14 mouse cellular contexts compared by ENCODE assay signal in genomic region chr1:89489111-89489971, GRCm38 (mm10). TPM values are rescaled to one million over a fixed set of nuclear protein-coding genes. Genes with fewer than 3 reads are reported as not detected.
A peak's percentile ranks its signal among the peaks of the same experiment; 100 is the strongest.
DNase-seq lines count a peak whose midpoint lies in the region; ATAC-seq lines count a peak whose summit lies in the region.
"Had no signal": no experiment of that assay in that cellular context is flagged by ENCODE, and none has a peak within 500 bp of the region (broad histone marks: within the 10 kb centered on the region; RNA-seq: fewer than 3 reads in every experiment).

No protein-coding gene starts in this region.

- DNase-seq in hindbrain, embryonic 11.5 days (ENCODE audit: low spot score) = no peak
- no peak for DNase-seq in midbrain, embryonic 10.5 days (ENCODE audit: low spot score)
- DNase-seq in kidney, postnatal 10 days = peak; percentile 69
- peak; percentile 53 for DNase-seq in retina, postnatal 7 days (ENCODE audit: low read depth, low spot score)
- no peak for DNase-seq in layer of hippocampus, postnatal 36 days
- DNase-seq in gastrocnemius, postnatal 25 days = no peak
- DNase-seq: forebrain, postnatal 0 days; heart, adult 2 months; right cerebral cortex, postnatal 14 days; thymus, adult 2 months had no signal

- H3K4me1 ChIP-seq in hindbrain, embryonic 12.5 days = peaks cover 22% of the 10 kb centered on the region
- H3K4me1 ChIP-seq in hindbrain, embryonic 11.5 days (replicated peaks; ENCODE audit: control insufficient read depth, insufficient read depth, low read length) = no peaks in the 10 kb centered on the region
- H3K4me1 ChIP-seq in midbrain, embryonic 12.5 days = peaks cover 22% of the 10 kb centered on the region
- H3K4me1 ChIP-seq in midbrain, embryonic 10.5 days = peaks cover 39% of the 10 kb centered on the region

- H3K9ac ChIP-seq in hindbrain, embryonic 12.5 days = no peak overlapping the region
- H3K9ac ChIP-seq in hindbrain, embryonic 11.5 days (ENCODE audit: low read depth, low read length) = no peak overlapping the region
- H3K9ac ChIP-seq in midbrain, embryonic 12.5 days (replicated peaks) = 0 out of 2 replicates have a peak overlapping the region, but pooled peaks have one; percentile 4
- H3K9ac ChIP-seq: forebrain, postnatal 0 days; limb, embryonic 13.5 days had no signal

- no peak overlapping the region for H3K4me3 ChIP-seq in hindbrain, embryonic 12.5 days
- no peak overlapping the region for H3K4me3 ChIP-seq in hindbrain, embryonic 11.5 days (ENCODE audit: low read depth, low read length)
- no peak overlapping the region for H3K4me3 ChIP-seq in midbrain, embryonic 12.5 days
- H3K4me3 ChIP-seq in midbrain, embryonic 10.5 days = no peak overlapping the region
- H3K4me3 ChIP-seq: heart, adult 2 months; limb, embryonic 13.5 days had no signal

- no peaks in the 10 kb centered on the region for H3K36me3 ChIP-seq in hindbrain, embryonic 12.5 days
- no peaks in the 10 kb centered on the region for H3K36me3 ChIP-seq in hindbrain, embryonic 11.5 days (ENCODE audit: control insufficient read depth, insufficient read depth, low read length)
- no peaks in the 10 kb centered on the region for H3K36me3 ChIP-seq in midbrain, embryonic 12.5 days
- no peaks in the 10 kb centered on the region; the same call in 1 of the 2 replicates for H3K36me3 ChIP-seq in midbrain, embryonic 10.5 days
- H3K36me3 ChIP-seq: limb, embryonic 13.5 days had no signal

- H3K27me3 ChIP-seq in hindbrain, embryonic 12.5 days = no peaks in the 10 kb centered on the region
- no peaks in the 10 kb centered on the region for H3K27me3 ChIP-seq in hindbrain, embryonic 11.5 days (ENCODE audit: control insufficient read depth, insufficient read depth, low read length)
- H3K27me3 ChIP-seq in midbrain, embryonic 12.5 days = no peaks in the 10 kb centered on the region
- H3K27me3 ChIP-seq in midbrain, embryonic 10.5 days (ENCODE audit: low read depth, poor library complexity, severe bottlenecking) = no peaks in the 10 kb centered on the region
- H3K27me3 ChIP-seq: CH12.LX; limb, embryonic 13.5 days had no signal

- H3K27ac ChIP-seq in hindbrain, embryonic 12.5 days = no peak overlapping the region
- H3K27ac ChIP-seq in hindbrain, embryonic 11.5 days (ENCODE audit: low read depth, low read length) = no peak overlapping the region
- no peak overlapping the region; the same call in 1 of the 2 replicates for H3K27ac ChIP-seq in midbrain, embryonic 12.5 days (replicated peaks)
- no peak overlapping the region for H3K27ac ChIP-seq in midbrain, embryonic 10.5 days (replicated peaks)
- H3K27ac ChIP-seq: heart, adult 2 months; limb, embryonic 13.5 days had no signal

- H3K9me3 ChIP-seq in hindbrain, embryonic 12.5 days (replicated peaks) = no peaks in the 10 kb centered on the region
- H3K9me3 ChIP-seq in hindbrain, embryonic 11.5 days (ENCODE audit: control insufficient read depth, low read length) = no peaks in the 10 kb centered on the region
- no peaks in the 10 kb centered on the region for H3K9me3 ChIP-seq in midbrain, embryonic 12.5 days
- H3K9me3 ChIP-seq in midbrain, embryonic 10.5 days (replicated peaks) = no peaks in the 10 kb centered on the region
- H3K9me3 ChIP-seq: limb, embryonic 13.5 days had no signal

- WGBS in hindbrain, embryonic 12.5 days = 70% methylated on average over 17 of the region's 17 CpGs
- 85% methylated on average over 17 of the region's 17 CpGs for WGBS in hindbrain, embryonic 11.5 days
- 80% methylated on average over 17 of the region's 17 CpGs for WGBS in midbrain, embryonic 12.5 days
- 84% methylated on average over 17 of the region's 17 CpGs for WGBS in midbrain, embryonic 10.5 days

- no peak overlapping the region for H3K4me2 ChIP-seq in hindbrain, embryonic 12.5 days (replicated peaks)
- no peak overlapping the region for H3K4me2 ChIP-seq in hindbrain, embryonic 11.5 days (replicated peaks; ENCODE audit: low read depth, low read length)
- no peak overlapping the region for H3K4me2 ChIP-seq in midbrain, embryonic 12.5 days (replicated peaks)
- H3K4me2 ChIP-seq: limb, embryonic 13.5 days had no signal

- peak; percentile 53 for ATAC-seq in hindbrain, embryonic 12.5 days (ENCODE audit: low FRiP score)
- no peak for ATAC-seq in hindbrain, embryonic 11.5 days (ENCODE audit: low FRiP score)
- ATAC-seq in midbrain, embryonic 12.5 days (ENCODE audit: low FRiP score, low read depth) = peak; percentile 23; the same call in 1 of the 2 replicates
- ATAC-seq: forebrain, postnatal 0 days had no signal

RNA-seq across cellular contexts. Expression of gene Agap1, which starts 34.7 kb away (rescaled TPM):
- polyA plus RNA-seq in hindbrain, embryonic 12.5 days (2016; fragmentation: Nextera tagmentation; extraction: Ambion mirVana) = 74.8 and 81.3 TPM in 2 replicates
- 34.7 and 41.4 TPM in 2 replicates for polyA plus RNA-seq in hindbrain, embryonic 11.5 days (2014; fragmentation: Nextera tagmentation; extraction: Ambion mirVana)
- polyA plus RNA-seq in midbrain, embryonic 12.5 days (2016; fragmentation: Nextera tagmentation; extraction: Ambion mirVana) = 61.9 and 91.4 TPM in 2 replicates
- polyA plus RNA-seq in midbrain, embryonic 10.5 days (2016; fragmentation: Nextera tagmentation; extraction: Ambion mirVana) = 16.6 and 23.2 TPM in 2 replicates
- 100 to 1,000 TPM; 256 to 286 TPM for total RNA-seq in layer of hippocampus, postnatal 36 days (2021)
- total RNA-seq in gastrocnemius, postnatal 25 days (2021) = 10 to 100 TPM; 15.1 to 21.8 TPM
- total RNA-seq: CH12.LX had no signal

Comparison
In these comparisons a context has a peak if more than half of its experiments do, and no peak if none do; other contexts are left out.
1. DNase-seq: peak in kidney, postnatal 10 days (single experiment) and retina, postnatal 7 days (single experiment); none in hindbrain, embryonic 11.5 days (single experiment), midbrain, embryonic 10.5 days (single experiment), layer of hippocampus, postnatal 36 days (0 of 2) and gastrocnemius, postnatal 25 days (single experiment).